Mouse (Mus musculus) midbrain, embryonic 15.5 days (tissue): Measurements from ENCODE around the gene Ror1. TPM values are rescaled to one million over a fixed set of nuclear protein-coding genes. Genes with fewer than 3 reads are reported as not detected.

Experiments used
- ATAC-seq: fragments of 200-750 bp; cut with Nextera tagmentation; replicated peaks from 2 replicates; pipeline ENCODE4 v1.8.0; 2017; ENCODE audit warnings: moderate TSS enrichment
- H3K27ac ChIP-seq: fragments of 300-500 bp; sonication (generic); 2 replicates; pipeline ENCODE4 v1.5.1; 2015; ENCODE audit warnings: mild to moderate bottlenecking, inconsistent platforms
- H3K27me3 ChIP-seq: fragments of 300-500 bp; sonication (generic); replicated peaks from 2 replicates; pipeline ENCODE4 v1.6.1; 2015; ENCODE audit warnings: inconsistent platforms
- H3K36me3 ChIP-seq: fragments of 300-500 bp; sonication (generic); replicated peaks from 2 replicates; pipeline ENCODE4 v1.6.1; 2015; ENCODE audit warnings: inconsistent platforms
- H3K4me1 ChIP-seq: fragments of 300-500 bp; sonication (generic); 2 replicates; pipeline ENCODE4 v1.6.1; 2015; ENCODE audit warnings: inconsistent platforms
- H3K4me2 ChIP-seq: fragments of 300-500 bp; sonication (generic); 2 replicates; pipeline ENCODE4 v1.6.1; 2015; ENCODE audit warnings: inconsistent platforms, mild to moderate bottlenecking, moderate library complexity
- H3K4me3 ChIP-seq: fragments of 300-500 bp; sonication (generic); 2 replicates; pipeline ENCODE4 v1.5.1; 2015; ENCODE audit warnings: mild to moderate bottlenecking, inconsistent platforms
- H3K9ac ChIP-seq: fragments of 300-500 bp; sonication (generic); 2 replicates; pipeline ENCODE4 v1.6.1; 2015; ENCODE audit warnings: mild to moderate bottlenecking, inconsistent platforms
- H3K9me3 ChIP-seq: fragments of 300-500 bp; sonication (generic); 2 replicates; pipeline ENCODE4 v1.6.1; 2016; ENCODE audit warnings: inconsistent platforms
- WGBS: fragments of 180-500 bp; shearing (Covaris S2); methylation state at CpG from one replicate; pipeline ENCODE4 v1.1.7; 2015; ENCODE audit warnings: mixed read lengths; 5-methylcytosine and 5-hydroxymethylcytosine counted together
- polyA plus RNA-seq: library from polyadenylated mRNA; unstranded; fragments of >200 nt; fragmentation: Nextera tagmentation; extraction: Ambion mirVana; gene quantifications from 2 replicates; pipeline ENCODE4 v1.2.1, GENCODE M21; 2015

The Ror1 gene
- polyA plus RNA-seq, 1 experiment from 2014 or later, result 1.1 TPM

- H3K9me3 ChIP-seq, result no peaks in the 10 kb centered on the region
- 56% methylated on average over 5 of the region's 5 CpGs for WGBS
- no peak overlapping the region for H3K4me2 ChIP-seq
- H3K4me1 ChIP-seq, result peaks cover 10% of the 10 kb centered on the region; the same call in 1 of the 2 replicates
- H3K9ac ChIP-seq, result no peak overlapping the region
- H3K36me3 ChIP-seq, result no peaks in the 10 kb centered on the region
- no peak overlapping the region for H3K27ac ChIP-seq
- H3K4me3 ChIP-seq, result no peak overlapping the region
- H3K27me3 ChIP-seq, result no peaks in the 10 kb centered on the region
- 0 out of 2 replicates have a peak, but pooled peaks have one; percentile 22 for ATAC-seq
Observed at GRCm38 (mm10) chr4:100171483-100171898, 75.9 kb downstream of the Ror1 start.

DNA sequence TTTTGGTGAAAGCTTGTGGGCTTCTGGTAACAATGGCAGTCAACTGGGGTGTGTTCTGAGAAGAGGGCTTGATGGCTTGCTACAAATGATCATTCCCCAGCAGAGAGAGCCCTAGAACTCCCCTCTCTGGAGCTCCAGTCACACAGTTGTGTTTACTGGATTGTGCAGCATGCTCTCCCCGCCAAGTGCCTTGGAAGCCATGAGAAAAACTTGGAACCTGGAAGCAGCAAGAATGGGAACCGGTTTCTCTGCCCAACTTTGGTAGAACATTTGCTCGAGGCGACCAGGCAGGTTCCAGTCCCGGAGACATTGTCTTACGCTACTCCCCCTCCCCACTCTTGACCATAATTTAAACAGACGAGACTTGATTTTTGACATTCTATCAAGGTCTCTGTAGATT, 80.0 kb downstream of the Ror1 start:
- H3K9ac ChIP-seq, result no peak overlapping the region
- no peak for ATAC-seq
- no peaks in the 10 kb centered on the region for H3K4me1 ChIP-seq
- no peak overlapping the region for H3K27ac ChIP-seq
- no peak overlapping the region for H3K4me3 ChIP-seq
- H3K27me3 ChIP-seq, result no peaks in the 10 kb centered on the region
- 91% methylated on average over 7 of the region's 7 CpGs for WGBS
- no peak overlapping the region for H3K4me2 ChIP-seq
- no peaks in the 10 kb centered on the region for H3K36me3 ChIP-seq
- no peaks in the 10 kb centered on the region for H3K9me3 ChIP-seq

DNA sequence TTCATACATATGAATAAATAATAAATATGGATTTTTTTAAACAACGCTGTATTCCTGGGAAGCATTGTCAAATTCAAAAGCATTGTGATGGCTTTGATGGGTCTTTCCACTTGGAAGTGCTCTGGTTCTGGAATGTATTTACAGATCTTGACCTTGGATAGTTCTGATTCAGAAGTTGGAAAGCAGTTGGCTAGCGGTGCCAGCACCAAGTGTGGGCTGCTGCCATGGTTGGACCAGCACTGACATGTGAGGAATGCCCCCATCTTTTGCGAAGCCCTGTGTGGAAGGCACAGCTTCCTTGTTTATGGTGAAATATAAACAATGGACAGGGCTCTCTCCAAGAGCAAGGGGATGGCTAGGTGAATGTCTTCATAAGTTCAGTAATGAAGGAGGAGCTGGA, 82.7 kb downstream of the Ror1 start:
- no peak overlapping the region for H3K4me3 ChIP-seq
- no peak overlapping the region for H3K4me2 ChIP-seq
- 84% methylated on average over 3 of the region's 3 CpGs for WGBS
- H3K4me1 ChIP-seq, result no peaks in the 10 kb centered on the region
- H3K9ac ChIP-seq, result no peak overlapping the region
- no peak overlapping the region for H3K27ac ChIP-seq
- H3K9me3 ChIP-seq, result no peaks in the 10 kb centered on the region
- no peaks in the 10 kb centered on the region for H3K36me3 ChIP-seq
- H3K27me3 ChIP-seq, result no peaks in the 10 kb centered on the region
- ATAC-seq, result no peak

DNA sequence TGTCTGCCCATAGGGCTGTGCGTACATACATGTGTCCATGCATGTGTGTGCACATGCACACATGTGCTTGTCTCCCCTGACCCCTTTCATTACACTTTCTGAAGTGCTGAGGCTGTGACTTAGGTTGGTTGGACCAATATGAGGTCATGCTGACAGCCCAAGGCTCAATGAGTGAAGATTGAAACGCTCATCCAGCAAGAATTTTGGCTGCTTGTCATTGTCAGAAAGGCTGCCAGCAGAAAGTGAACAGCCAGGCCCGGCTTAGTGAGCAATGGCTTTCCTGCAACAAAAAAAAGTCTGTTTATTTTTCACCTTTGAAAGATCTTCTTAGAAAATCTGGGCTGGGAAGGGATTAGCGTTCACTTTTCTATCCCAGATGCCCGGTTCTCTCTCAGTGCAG, 86.1 kb downstream of the Ror1 start:
- ATAC-seq, result no peak
- Histone ChIP-seq H3K4me3 (no peak overlapping the region), H3K36me3 (no peaks in the 10 kb centered on the region), H3K27ac (no peak overlapping the region), H3K9ac (no peak overlapping the region), H3K4me1 (no peaks in the 10 kb centered on the region), H3K4me2 (no peak overlapping the region), H3K27me3 (no peaks in the 10 kb centered on the region), H3K9me3 (no peaks in the 10 kb centered on the region)
- WGBS, result 48% methylated on average over 5 of the region's 5 CpGs

DNA sequence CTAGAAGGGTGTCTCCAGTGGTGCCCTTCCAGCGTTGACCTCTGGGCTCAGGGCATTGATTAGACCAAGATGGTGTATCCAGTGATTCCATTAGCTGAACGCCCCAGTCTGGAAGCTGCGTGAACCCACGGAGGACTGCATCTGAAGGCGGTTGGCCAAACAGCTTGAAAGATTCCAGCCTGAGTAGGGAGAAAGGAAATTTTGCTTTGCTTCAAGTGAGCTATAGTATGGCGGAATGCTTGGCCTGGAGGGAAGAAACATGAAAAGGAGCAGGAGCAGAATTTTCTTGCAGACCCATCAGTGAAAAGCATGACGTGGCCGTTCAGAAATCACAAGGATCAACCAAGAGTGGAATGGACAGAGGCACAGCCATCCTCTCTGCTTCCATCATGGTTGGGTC, 91.2 kb downstream of the Ror1 start:
- H3K9me3 ChIP-seq, result no peaks in the 10 kb centered on the region
- H3K4me1 ChIP-seq, result 0 out of 2 replicates have a peak, but pooled peaks cover 3% of the 10 kb centered on the region
- no peak overlapping the region for H3K27ac ChIP-seq
- 92% methylated on average over 8 of the region's 8 CpGs for WGBS
- no peak overlapping the region for H3K9ac ChIP-seq
- no peak overlapping the region for H3K4me3 ChIP-seq
- no peak overlapping the region for H3K4me2 ChIP-seq
- H3K27me3 ChIP-seq, result no peaks in the 10 kb centered on the region
- H3K36me3 ChIP-seq, result no peaks in the 10 kb centered on the region
- ATAC-seq, result no peak

GRCm38 (mm10) chr4:100187563-100188200, 92.1 kb downstream of the Ror1 start:
- no peak overlapping the region for H3K4me3 ChIP-seq
- H3K36me3 ChIP-seq, result no peaks in the 10 kb centered on the region
- 0 out of 2 replicates have a peak, but pooled peaks cover 3% of the 10 kb centered on the region for H3K4me1 ChIP-seq
- WGBS, result 53% methylated on average over 6 of the region's 6 CpGs
- no peaks in the 10 kb centered on the region for H3K27me3 ChIP-seq
- H3K9me3 ChIP-seq, result no peaks in the 10 kb centered on the region
- H3K9ac ChIP-seq, result no peak overlapping the region
- no peak overlapping the region for H3K27ac ChIP-seq
- H3K4me2 ChIP-seq, result no peak overlapping the region
- no peak for ATAC-seq

GRCm38 (mm10) chr4:100188201-100188699, 92.7 kb downstream of the Ror1 start:
- Histone ChIP-seq H3K27me3 (no peaks in the 10 kb centered on the region), H3K27ac (no peak overlapping the region), H3K9me3 (no peaks in the 10 kb centered on the region), H3K4me3 (no peak overlapping the region), H3K4me1 (0 out of 2 replicates have a peak, but pooled peaks cover 3% of the 10 kb centered on the region), H3K36me3 (no peaks in the 10 kb centered on the region), H3K9ac (no peak overlapping the region), H3K4me2 (no peak overlapping the region)
- WGBS, result 23% methylated on average over 4 of the region's 4 CpGs
- ATAC-seq, result no peak

- 94% methylated on average over 6 of the region's 6 CpGs for WGBS
- H3K4me3 ChIP-seq, result no peak overlapping the region
- no peak for ATAC-seq
- no peak overlapping the region for H3K9ac ChIP-seq
- no peak overlapping the region for H3K27ac ChIP-seq
- H3K36me3 ChIP-seq, result no peaks in the 10 kb centered on the region
- H3K4me1 ChIP-seq, result 0 out of 2 replicates have a peak, but pooled peaks cover 3% of the 10 kb centered on the region
- H3K9me3 ChIP-seq, result no peaks in the 10 kb centered on the region
- H3K27me3 ChIP-seq, result no peaks in the 10 kb centered on the region
- H3K4me2 ChIP-seq, result no peak overlapping the region
Observed at GRCm38 (mm10) chr4:100191483-100191882, 95.9 kb downstream of the Ror1 start.

DNA sequence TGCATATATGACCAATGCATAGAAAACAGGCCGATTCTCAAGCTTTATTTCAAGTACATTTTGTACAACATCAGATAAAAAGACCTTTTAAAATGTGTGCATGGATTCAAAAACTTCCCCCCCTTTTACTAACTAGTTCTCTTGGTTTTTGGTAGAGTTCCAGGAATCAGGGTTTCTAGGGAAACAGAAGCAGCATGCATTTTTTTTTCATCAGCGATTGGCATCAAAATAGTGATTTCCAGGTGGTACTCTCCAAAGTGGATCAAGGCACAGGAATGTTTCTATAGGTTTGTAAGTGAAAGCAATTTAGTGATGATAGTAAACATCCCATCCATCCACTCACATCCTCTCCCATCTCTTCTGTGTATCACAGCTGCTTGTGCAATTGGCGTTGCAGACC, 98.5 kb downstream of the Ror1 start:
- 70% methylated on average over 3 of the region's 3 CpGs for WGBS

DNA sequence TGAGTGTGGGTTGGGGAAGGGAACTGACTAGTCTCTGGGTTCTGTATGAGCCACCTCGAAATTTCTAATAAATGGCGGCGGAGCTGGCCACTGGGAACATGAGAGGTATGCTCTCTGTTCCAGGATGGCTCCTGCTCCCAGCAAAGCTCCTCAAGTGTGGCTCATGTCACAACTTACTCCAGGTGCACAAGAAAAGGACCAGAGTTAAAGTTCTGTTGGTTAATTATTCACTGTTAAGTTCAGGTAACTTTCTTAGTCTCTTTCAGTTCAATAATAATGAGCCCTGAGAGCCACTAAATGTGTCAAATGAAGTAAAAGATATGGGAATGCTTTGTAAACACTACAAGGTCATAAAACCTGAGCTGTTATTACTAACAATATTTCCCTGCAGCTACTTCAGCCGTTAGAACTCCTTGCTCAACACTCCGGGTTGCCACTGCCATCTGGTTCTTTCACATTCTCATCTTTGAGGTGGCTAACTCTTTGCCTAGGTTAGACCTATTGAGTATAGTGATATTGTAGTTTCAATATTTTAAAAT, 100.7 kb downstream of the Ror1 start:
- ATAC-seq, result no peak
- H3K4me2 ChIP-seq, result no peak overlapping the region
- H3K36me3 ChIP-seq, result no peaks in the 10 kb centered on the region
- H3K9ac ChIP-seq, result no peak overlapping the region
- H3K27me3 ChIP-seq, result no peaks in the 10 kb centered on the region
- H3K4me3 ChIP-seq, result no peak overlapping the region
- H3K9me3 ChIP-seq, result no peaks in the 10 kb centered on the region
- H3K4me1 ChIP-seq, result no peaks in the 10 kb centered on the region
- WGBS, result 95% methylated on average over 5 of the region's 5 CpGs
- H3K27ac ChIP-seq, result no peak overlapping the region

More for the DNA sequence above, 98.5 kb downstream of the Ror1 start:
- H3K4me2 ChIP-seq, result no peak overlapping the region
- H3K27ac ChIP-seq, result no peak overlapping the region
- H3K4me1 ChIP-seq, result no peaks in the 10 kb centered on the region
- no peaks in the 10 kb centered on the region for H3K36me3 ChIP-seq
- no peaks in the 10 kb centered on the region for H3K27me3 ChIP-seq
- no peak for ATAC-seq
- no peaks in the 10 kb centered on the region for H3K9me3 ChIP-seq
- no peak overlapping the region for H3K9ac ChIP-seq
- H3K4me3 ChIP-seq, result no peak overlapping the region

DNA sequence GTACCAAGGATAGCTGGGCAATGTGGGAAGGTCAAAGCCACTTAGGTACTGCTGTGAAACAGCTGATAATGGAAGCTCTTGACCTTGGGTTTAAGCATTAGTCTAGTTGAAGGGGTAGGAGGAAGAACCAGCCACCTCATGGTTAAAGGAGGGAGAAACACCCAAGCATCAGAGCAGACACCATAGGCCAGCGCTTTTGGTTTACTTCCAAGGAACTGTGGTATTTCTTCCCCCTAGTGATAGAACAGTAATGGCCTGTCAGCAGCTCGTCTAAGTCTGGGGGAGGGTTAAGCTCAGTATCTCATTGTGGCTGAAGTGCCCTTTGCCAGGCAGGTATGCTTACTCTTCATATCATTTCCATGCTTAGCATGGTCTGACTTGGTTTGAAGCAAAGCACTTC, 102.7 kb downstream of the Ror1 start:
- Histone ChIP-seq H3K27ac (no peak overlapping the region), H3K4me1 (no peaks in the 10 kb centered on the region), H3K4me2 (no peak overlapping the region), H3K9ac (no peak overlapping the region), H3K9me3 (no peaks in the 10 kb centered on the region), H3K4me3 (no peak overlapping the region), H3K36me3 (no peaks in the 10 kb centered on the region), H3K27me3 (no peaks in the 10 kb centered on the region)
- WGBS, result 91% methylated on average over 2 of the region's 2 CpGs
- ATAC-seq, result no peak

- no peaks in the 10 kb centered on the region for H3K4me1 ChIP-seq
- H3K27me3 ChIP-seq, result no peaks in the 10 kb centered on the region
- no peak for ATAC-seq
- H3K4me2 ChIP-seq, result no peak overlapping the region
- H3K27ac ChIP-seq, result no peak overlapping the region
- no peak overlapping the region for H3K4me3 ChIP-seq
- 59% methylated on average over 2 of the region's 2 CpGs for whole genome bisulfite sequencing
- no peak overlapping the region for H3K9ac ChIP-seq
- H3K9me3 ChIP-seq, result no peaks in the 10 kb centered on the region
- no peaks in the 10 kb centered on the region for H3K36me3 ChIP-seq
Observed at GRCm38 (mm10) chr4:100201322-100201721, 105.7 kb downstream of the Ror1 start.

GRCm38 (mm10) chr4:100203066-100203465, 107.5 kb downstream of the Ror1 start:
- Histone ChIP-seq H3K4me3 (no peak overlapping the region), H3K27me3 (no peaks in the 10 kb centered on the region)
- WGBS, result 79% methylated on average over 5 of the region's 5 CpGs

More at GRCm38 (mm10) chr4:100203066-100203465, 107.5 kb downstream of the Ror1 start:
- H3K27ac ChIP-seq, result no peak overlapping the region
- H3K9ac ChIP-seq, result no peak overlapping the region
- no peaks in the 10 kb centered on the region for H3K4me1 ChIP-seq
- ATAC-seq, result no peak
- H3K36me3 ChIP-seq, result no peaks in the 10 kb centered on the region
- H3K9me3 ChIP-seq, result no peaks in the 10 kb centered on the region
- no peak overlapping the region for H3K4me2 ChIP-seq
